Mouse (Mus musculus) kidney, adult 2 months (tissue): ENCODE results near the gene Slc6a5.

ENCODE experiments used
- CTCF ChIP-seq: fragments of 200-500 bp; conservative IDR thresholded peaks from 2 replicates; pipeline ENCODE4 v1.5.1; 2011; ENCODE audit warnings: low read depth, mild to moderate bottlenecking, control low read depth, low read length, moderate library complexity, mixed read lengths; ENCODE audit not compliant: insufficient read depth, insufficient read length
- POLR2A ChIP-seq: fragments of 200-500 bp; IDR thresholded peaks from one replicate; pipeline ENCODE4 v1.6.1; 2011; ENCODE audit warnings: low read depth, low read length, control low read depth

GRCm38 (mm10) chr7:49969516-49969915 is 59.6 kb downstream of the Slc6a5 start:
- no peak for TF ChIP-seq CTCF
- TF ChIP-seq POLR2A: no peak
